Mouse (Mus musculus) common myeloid progenitor, adult 5-6 weeks (primary cell): ENCODE measurements around the gene Syt13. TPM values are rescaled to one million over a fixed set of nuclear protein-coding genes. Genes with fewer than 3 reads are reported as not detected.

ENCODE experiments used
- ATAC-seq: replicated peaks from 2 replicates; pipeline ENCODE4 v1.8.0; 2016; ENCODE audit warnings: low read depth, mild to moderate bottlenecking, moderate TSS enrichment, inconsistent platforms; ENCODE audit not compliant: poor library complexity, severe bottlenecking
- total RNA-seq: library from RNA; stranded (forward); fragments of 200-1000, 187-1606 nt; gene quantifications from 2 replicates; pipeline ENCODE4 v1.2.3, GENCODE M21; 2017

Gene Syt13
- total RNA-seq, 1 experiment from 2014 or later: not detected

- ATAC-seq: no peak
Measured at GRCm38 (mm10) chr2:92920709-92921108, 5.8 kb downstream of the Syt13 start.

- ATAC-seq: no peak
Measured at GRCm38 (mm10) chr2:92924677-92925259, 9.9 kb downstream of the Syt13 start.

GRCm38 (mm10) chr2:92929696-92930095 lies 14.8 kb downstream of the Syt13 start:
- no peak for ATAC-seq

- peak; percentile 32; the same call in 1 of the 2 replicates for ATAC-seq
Measured at GRCm38 (mm10) chr2:92931061-92931460, 16.2 kb downstream of the Syt13 start.

GRCm38 (mm10) chr2:92933379-92933778 lies 18.5 kb downstream of the Syt13 start:
- no peak for ATAC-seq

- ATAC-seq: no peak
Measured at GRCm38 (mm10) chr2:92934312-92934982, 19.5 kb downstream of the Syt13 start.

- ATAC-seq: no peak
Measured at GRCm38 (mm10) chr2:92935483-92935882, 20.6 kb downstream of the Syt13 start.

- ATAC-seq: no peak
Measured at GRCm38 (mm10) chr2:92938063-92938462, 23.2 kb downstream of the Syt13 start.

GRCm38 (mm10) chr2:92938827-92939226 lies 23.9 kb downstream of the Syt13 start:
- ATAC-seq: no peak

GRCm38 (mm10) chr2:92940963-92941362 lies 26.1 kb downstream of the Syt13 start:
- ATAC-seq: no peak

- ATAC-seq: no peak
Measured at GRCm38 (mm10) chr2:92941463-92941862, 26.6 kb downstream of the Syt13 start.

- no peak for ATAC-seq
Measured at GRCm38 (mm10) chr2:92943406-92943805, 28.5 kb downstream of the Syt13 start.

GRCm38 (mm10) chr2:92944356-92944755 lies 29.5 kb downstream of the Syt13 start:
- ATAC-seq: no peak

GRCm38 (mm10) chr2:92945125-92945746 lies 30.3 kb downstream of the Syt13 start:
- no peak for ATAC-seq

GRCm38 (mm10) chr2:92945824-92946598 lies 31.1 kb downstream of the Syt13 start:
- no peak for ATAC-seq

- no peak for ATAC-seq
Measured at GRCm38 (mm10) chr2:92947981-92948698, 33.2 kb downstream of the Syt13 start.

- no peak for ATAC-seq
Measured at GRCm38 (mm10) chr2:92948699-92949300, 33.9 kb downstream of the Syt13 start.

- ATAC-seq: no peak
Measured at GRCm38 (mm10) chr2:92949518-92949917, 34.6 kb downstream of the Syt13 start.

GRCm38 (mm10) chr2:92953450-92953849 lies 38.6 kb downstream of the Syt13 start:
- ATAC-seq: no peak
